Mouse (Mus musculus) adrenal gland, postnatal 0 days (tissue): ENCODE measurements around the gene Birc5. TPM values are rescaled to one million over a fixed set of nuclear protein-coding genes. Genes with fewer than 3 reads are reported as not detected.

Source experiments
- polyA plus RNA-seq: library from polyadenylated mRNA; unstranded; fragments of >200 nt; fragmentation: Nextera tagmentation; extraction: Ambion mirVana; gene quantifications from 2 replicates; pipeline ENCODE4 v1.2.1, GENCODE M21; 2015

Birc5 gene
- 81.9 and 86.7 TPM in 2 replicates for polyA plus RNA-seq

GRCm38 (mm10) chr11:117848985-117849671 is at the start of gene Birc5:
Birc5 (plus strand) TSS chr11:117849251.

GRCm38 (mm10) chr11:117809407-117810311 is 39.4 kb upstream of the Birc5 start, which contains the start of the genes Gm20708 and Syngr2:
Gm20708 (plus strand) TSS chr11:117809668.
Syngr2 (plus strand) TSS chr11:117809668.

GRCm38 (mm10) chr11:117825333-117826101 is 23.5 kb upstream of the Birc5 start, which contains the start of the genes Afmid and Tk1:
Afmid (plus strand) TSS chr11:117825924.
Tk1 (minus strand) TSS chr11:117826092.

DNA sequence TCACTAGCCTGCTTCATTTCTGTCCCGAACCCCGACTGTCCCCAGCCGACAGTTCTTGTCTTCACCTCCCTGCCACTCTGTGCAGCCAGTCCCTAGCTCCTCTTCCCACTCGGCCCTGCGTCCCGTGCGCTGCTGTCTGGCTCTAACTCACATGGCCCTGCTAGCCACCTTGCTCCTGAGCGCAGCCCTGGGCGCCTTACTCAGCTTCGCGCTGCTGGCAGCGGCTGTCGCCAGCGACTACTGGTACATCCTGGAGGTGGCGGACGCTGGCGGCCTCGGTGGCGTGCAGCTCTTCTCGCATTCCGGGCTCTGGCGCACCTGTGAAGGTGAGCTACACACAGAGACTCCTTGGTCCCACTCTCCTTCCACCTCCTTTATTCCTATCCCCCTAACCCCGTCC is 11.6 kb downstream of the Birc5 start, which contains the start of gene Tmem235:
TSS of gene Tmem235 (plus strand) at position 152 of the 400 bp plus-strand sequence.

GRCm38 (mm10) chr11:117872861-117873608 is 24.0 kb downstream of the Birc5 start, which contains the start of gene Tha1:
Tha1 (minus strand) TSS chr11:117873481.

Other genes starting within 250 kb of the Birc5 start
- 6.2 and 7.7 TPM in 2 replicates for gene Tnrc6c, start 195.0 kb upstream of the Birc5 start, polyA plus RNA-seq
- 1.7 and 2.4 TPM in 2 replicates for gene Tmc8, start 67.2 kb upstream of the Birc5 start, polyA plus RNA-seq
- 14.8 and 32.8 TPM in 2 replicates for gene Tmc6, start 67.1 kb upstream of the Birc5 start, polyA plus RNA-seq
- gene 6030468B19Rik, start 51.6 kb upstream of the Birc5 start, polyA plus RNA-seq: 1.8 and 2.9 TPM in 2 replicates
- 0.27 and 0.35 TPM in 2 replicates for gene Gm20708, start 39.6 kb upstream of the Birc5 start, polyA plus RNA-seq
- gene Syngr2, start 39.6 kb upstream of the Birc5 start, polyA plus RNA-seq: 59.1 and 107 TPM in 2 replicates
- 6.8 and 10.0 TPM in 2 replicates for gene Afmid, start 23.3 kb upstream of the Birc5 start, polyA plus RNA-seq
- 50.7 and 58.9 TPM in 2 replicates for gene Tk1, start 23.2 kb upstream of the Birc5 start, polyA plus RNA-seq
- gene Tmem235, start 11.5 kb downstream of the Birc5 start, polyA plus RNA-seq: not detected in 2 replicates
- 8.6 and 17.1 TPM in 2 replicates for gene Tha1, start 24.2 kb downstream of the Birc5 start, polyA plus RNA-seq
- gene Socs3, start 120.8 kb downstream of the Birc5 start, polyA plus RNA-seq: 11.2 and 13.8 TPM in 2 replicates
- gene Pgs1, start 137.0 kb downstream of the Birc5 start, polyA plus RNA-seq: 29.1 and 35.0 TPM in 2 replicates